Comparison of ENCODE assay signal across 7 mouse cellular contexts in genomic region chr6:117863751-117864150, GRCm38 (mm10). TPM values are rescaled to one million over a fixed set of nuclear protein-coding genes. Genes with fewer than 3 reads are reported as not detected.
A peak's percentile ranks its signal among the peaks of the same experiment; 100 is the strongest.
DNase-seq lines count a peak whose midpoint lies in the region; ATAC-seq lines count a peak whose summit lies in the region.

No protein-coding gene starts in this region.

- H3K4me3 ChIP-seq in liver, embryonic 11.5 days (ENCODE audit: low read depth, low read length): peak overlapping the region; percentile 73
- peak overlapping the region; percentile 81 for H3K4me3 ChIP-seq in forebrain, embryonic 10.5 days
- peak overlapping the region; percentile 77; the same call in 1 of the 2 replicates for H3K4me3 ChIP-seq in limb, embryonic 11.5 days (ENCODE audit: low read depth, low read length)
- no peak overlapping the region; the same call in 1 of the 2 replicates for H3K4me3 ChIP-seq in neural tube, embryonic 14.5 days (ENCODE audit: low read depth, low read length)

- WGBS in liver, embryonic 11.5 days: 90% methylated on average over 8 of the region's 8 CpGs
- 93% methylated on average over 8 of the region's 8 CpGs for WGBS in forebrain, embryonic 10.5 days
- 95% methylated on average over 8 of the region's 8 CpGs for WGBS in limb, embryonic 11.5 days
- WGBS in neural tube, embryonic 14.5 days: 93% methylated on average over 8 of the region's 8 CpGs

- no peak for ATAC-seq in liver, embryonic 11.5 days (replicated peaks; ENCODE audit: low FRiP score)
- no peak for ATAC-seq in limb, embryonic 11.5 days (ENCODE audit: insufficient number of reproducible peaks, low FRiP score, low TSS enrichment, low read depth)
- ATAC-seq in neural tube, embryonic 14.5 days (ENCODE audit: low read depth): no peak

- H3K9me3 ChIP-seq in liver, embryonic 11.5 days (ENCODE audit: control insufficient read depth, low read length): no peaks in the 10 kb centered on the region
- no peaks in the 10 kb centered on the region for H3K9me3 ChIP-seq in forebrain, embryonic 10.5 days
- no peaks in the 10 kb centered on the region for H3K9me3 ChIP-seq in limb, embryonic 11.5 days (ENCODE audit: control insufficient read depth, low read length)
- no peaks in the 10 kb centered on the region for H3K9me3 ChIP-seq in neural tube, embryonic 14.5 days (ENCODE audit: control insufficient read depth, low read length)

- no peaks in the 10 kb centered on the region for H3K27me3 ChIP-seq in liver, embryonic 11.5 days (replicated peaks; ENCODE audit: control insufficient read depth, insufficient read depth, low read length)
- H3K27me3 ChIP-seq in forebrain, embryonic 10.5 days (ENCODE audit: poor library complexity, severe bottlenecking): no peaks in the 10 kb centered on the region
- H3K27me3 ChIP-seq in limb, embryonic 11.5 days (ENCODE audit: control insufficient read depth, insufficient read depth, low read length): no peaks in the 10 kb centered on the region
- no peaks in the 10 kb centered on the region for H3K27me3 ChIP-seq in neural tube, embryonic 14.5 days (ENCODE audit: control insufficient read depth, insufficient read depth, low read length)

- H3K4me1 ChIP-seq in liver, embryonic 11.5 days (replicated peaks; ENCODE audit: control insufficient read depth, insufficient read depth, low read length): 0 out of 2 replicates have a peak, but pooled peaks cover 4% of the 10 kb centered on the region
- H3K4me1 ChIP-seq in forebrain, embryonic 10.5 days: peaks cover 13% of the 10 kb centered on the region
- peaks cover 4% of the 10 kb centered on the region; the same call in 1 of the 2 replicates for H3K4me1 ChIP-seq in limb, embryonic 11.5 days (ENCODE audit: control insufficient read depth, insufficient read depth, low read length)
- H3K4me1 ChIP-seq in neural tube, embryonic 14.5 days (ENCODE audit: control insufficient read depth, insufficient read depth, low read length): no peaks in the 10 kb centered on the region

- H3K9ac ChIP-seq in liver, embryonic 11.5 days (ENCODE audit: low read depth, low read length): no peak overlapping the region; the same call in 1 of the 2 replicates
- no peak overlapping the region for H3K9ac ChIP-seq in limb, embryonic 11.5 days (ENCODE audit: low read length)
- H3K9ac ChIP-seq in neural tube, embryonic 14.5 days (replicated peaks; ENCODE audit: low read depth, low read length): no peak overlapping the region; the same call in 1 of the 2 replicates

- no peak for DNase-seq in liver, embryonic 11.5 days (ENCODE audit: low spot score)
- DNase-seq in liver (no peak), MN1 (ENCODE audit: low spot score) (no peak)
- no peak for DNase-seq in forebrain, embryonic 10.5 days (ENCODE audit: extremely low spot score, low spot score)
- DNase-seq in limb, embryonic 11.5 days (ENCODE audit: low spot score): no peak
- no peak for DNase-seq in right cerebral cortex, postnatal 36 days (ENCODE audit: low spot score in 2 of 2)

- no peaks in the 10 kb centered on the region for H3K36me3 ChIP-seq in liver, embryonic 11.5 days (ENCODE audit: control insufficient read depth, insufficient read depth, low read length)
- no peaks in the 10 kb centered on the region for H3K36me3 ChIP-seq in forebrain, embryonic 10.5 days (replicated peaks)
- no peaks in the 10 kb centered on the region for H3K36me3 ChIP-seq in limb, embryonic 11.5 days (ENCODE audit: control insufficient read depth, insufficient read depth, low read length)
- no peaks in the 10 kb centered on the region for H3K36me3 ChIP-seq in neural tube, embryonic 14.5 days (ENCODE audit: control insufficient read depth, insufficient read depth, low read length)

- peak overlapping the region; percentile 97 for H3K4me2 ChIP-seq in liver, embryonic 11.5 days
- peak overlapping the region; percentile 90; the same call in 1 of the 2 replicates for H3K4me2 ChIP-seq in limb, embryonic 11.5 days (ENCODE audit: low read depth, severe bottlenecking)
- peak overlapping the region; percentile 88 for H3K4me2 ChIP-seq in neural tube, embryonic 14.5 days (ENCODE audit: low read depth, low read length)

- no peak overlapping the region for H3K27ac ChIP-seq in liver, embryonic 11.5 days (ENCODE audit: low read depth, low read length)
- H3K27ac ChIP-seq in forebrain, embryonic 10.5 days: no peak overlapping the region
- no peak overlapping the region for H3K27ac ChIP-seq in limb, embryonic 11.5 days (replicated peaks; ENCODE audit: low read depth, low read length)
- no peak overlapping the region for H3K27ac ChIP-seq in neural tube, embryonic 14.5 days (ENCODE audit: low read depth, low read length)

RNA-seq across cellular contexts. Expression of gene Zfp239, which starts 1.9 kb away (rescaled TPM):
- polyA plus RNA-seq in liver, embryonic 11.5 days (2014; fragmentation: Nextera tagmentation; extraction: Ambion mirVana): 8.2 and 8.7 TPM in 2 replicates
- polyA plus RNA-seq in forebrain, embryonic 10.5 days (2016; fragmentation: Nextera tagmentation; extraction: Ambion mirVana): 13.6 and 14.8 TPM in 2 replicates
- 13.2 and 16.2 TPM in 2 replicates for polyA plus RNA-seq in limb, embryonic 11.5 days (2014; fragmentation: Nextera tagmentation; extraction: Ambion mirVana)
- 13.3 and 14.9 TPM in 2 replicates for polyA plus RNA-seq in neural tube, embryonic 14.5 days (2014; fragmentation: Nextera tagmentation; extraction: Ambion mirVana)

RNA-seq across cellular contexts. Expression of gene Zfp637, which starts 22.8 kb away (rescaled TPM):
- polyA plus RNA-seq in liver, embryonic 11.5 days (2014; fragmentation: Nextera tagmentation; extraction: Ambion mirVana): 81.0 and 82.3 TPM in 2 replicates
- polyA plus RNA-seq in forebrain, embryonic 10.5 days (2016; fragmentation: Nextera tagmentation; extraction: Ambion mirVana): 91.1 and 97.4 TPM in 2 replicates
- 155 and 163 TPM in 2 replicates for polyA plus RNA-seq in limb, embryonic 11.5 days (2014; fragmentation: Nextera tagmentation; extraction: Ambion mirVana)
- polyA plus RNA-seq in neural tube, embryonic 14.5 days (2014; fragmentation: Nextera tagmentation; extraction: Ambion mirVana): 147 and 150 TPM in 2 replicates

RNA-seq across cellular contexts. Expression of gene Hnrnpf, which starts 36.4 kb away (rescaled TPM):
- polyA plus RNA-seq in liver, embryonic 11.5 days (2014; fragmentation: Nextera tagmentation; extraction: Ambion mirVana): 960 and 1,037 TPM in 2 replicates
- polyA plus RNA-seq in forebrain, embryonic 10.5 days (2016; fragmentation: Nextera tagmentation; extraction: Ambion mirVana): 890 and 940 TPM in 2 replicates
- 852 and 860 TPM in 2 replicates for polyA plus RNA-seq in limb, embryonic 11.5 days (2014; fragmentation: Nextera tagmentation; extraction: Ambion mirVana)
- 187 and 245 TPM in 2 replicates for polyA plus RNA-seq in neural tube, embryonic 14.5 days (2014; fragmentation: Nextera tagmentation; extraction: Ambion mirVana)
